Mouse (Mus musculus) MEL (cell line): Measurements from ENCODE around the gene Slc2a9. TPM values are rescaled to one million over a fixed set of nuclear protein-coding genes. Genes with fewer than 3 reads are reported as not detected.

Experiments
- DNase-seq: peaks from one replicate; pipeline ENCODE4 v3.0.0; 2011; ENCODE audit warnings: low read depth, low spot score
- H3K27ac ChIP-seq: 2 replicates; pipeline ENCODE4 v1.5.1; 2012; ENCODE audit warnings: low read depth, mild to moderate bottlenecking, control low read depth, low read length, moderate library complexity; ENCODE audit not compliant: control insufficient read depth
- H3K27me3 ChIP-seq, 2 experiments: fragments of 150-350 bp in 1 of 2; sonication (generic) in 1 of 2; 2 replicates each; pipeline ENCODE4 v1.6.1; 2012; ENCODE audit warnings: low read length in 2 of 2, mild to moderate bottlenecking in 2 of 2, improper control_type of control experiment in 1 of 2, moderate library complexity in 1 of 2; ENCODE audit not compliant: insufficient read depth in 2 of 2, control insufficient read depth in 1 of 2
- H3K36me3 ChIP-seq, 2 experiments: 2 replicates each; pipeline ENCODE4 v1.6.1; 2012 to 2014; ENCODE audit warnings: low read length in 2 of 2, improper control_type of control experiment in 1 of 2, inconsistent platforms in 1 of 2, mild to moderate bottlenecking in 1 of 2; ENCODE audit not compliant: insufficient read depth in 2 of 2, control insufficient read depth in 1 of 2
- H3K4me1 ChIP-seq, 2 experiments: fragments of 150-350 bp in 1 of 2; sonication (generic) in 1 of 2; 2 replicates each; pipeline ENCODE4 v1.6.1; 2012; ENCODE audit warnings: low read length in 2 of 2, improper control_type of control experiment in 1 of 2, mild to moderate bottlenecking in 1 of 2; ENCODE audit not compliant: insufficient read depth in 2 of 2, control insufficient read depth in 1 of 2
- H3K4me3 ChIP-seq, 2 experiments: fragments of 150-350 bp in 1 of 2; sonication (generic) in 1 of 2; 2 replicates each; pipeline ENCODE4 v1.5.1; 2012; ENCODE audit warnings: low read depth in 2 of 2, low read length in 2 of 2, mild to moderate bottlenecking in 2 of 2, moderate library complexity in 2 of 2, control low read depth in 1 of 2, improper control_type of control experiment in 1 of 2; ENCODE audit not compliant: control insufficient read depth in 1 of 2, insufficient read depth in 1 of 2
- H3K79me2 ChIP-seq: 2 replicates; pipeline ENCODE4 v1.6.1; 2012; ENCODE audit warnings: mild to moderate bottlenecking, low read length, moderate library complexity; ENCODE audit not compliant: control insufficient read depth, poor library complexity, insufficient read depth
- H3K9ac ChIP-seq: 2 replicates; pipeline ENCODE4 v1.6.1; 2012; ENCODE audit warnings: low read depth, mild to moderate bottlenecking, control low read depth, low read length, moderate library complexity; ENCODE audit not compliant: control insufficient read depth, poor library complexity, severe bottlenecking
- H3K9me3 ChIP-seq: fragments of 150-350 bp; sonication (generic); replicated peaks from 2 replicates; pipeline ENCODE4 v1.6.1; 2012; ENCODE audit warnings: mild to moderate bottlenecking, low read length, improper control_type of control experiment, moderate library complexity; ENCODE audit not compliant: insufficient read depth
- CHD1 ChIP-seq: IDR thresholded peaks from 2 replicates; pipeline ENCODE4 v1.6.1; 2012; ENCODE audit warnings: low read depth, mild to moderate bottlenecking, inconsistent platforms, low read length, improper control_type of control experiment
- CHD2 ChIP-seq: IDR thresholded peaks from 2 replicates; pipeline ENCODE4 v1.6.1; 2011; ENCODE audit warnings: low read length, improper control_type of control experiment
- CTCF ChIP-seq, 3 experiments: IDR thresholded peaks in 2 of 3; conservative IDR thresholded peaks in 1 of 3; 2 replicates each; pipeline ENCODE4 v1.5.1; 2011 to 2012; ENCODE audit warnings: low read length in 3 of 3, low read depth in 2 of 3, mild to moderate bottlenecking in 2 of 3, improper control_type of control experiment in 1 of 3, inconsistent platforms in 1 of 3, mixed read lengths in 1 of 3, moderate library complexity in 1 of 3; ENCODE audit not compliant: control insufficient read depth in 1 of 3, insufficient read depth in 1 of 3, poor library complexity in 1 of 3, severe bottlenecking in 1 of 3
- E2F4 ChIP-seq: IDR thresholded peaks from 2 replicates; pipeline ENCODE4 v1.6.1; 2011; ENCODE audit warnings: low read depth, low read length, improper control_type of control experiment, borderline replicate concordance
- ELF1 ChIP-seq: IDR thresholded peaks from 2 replicates; pipeline ENCODE4 v1.6.1; 2014; ENCODE audit warnings: low read depth, mild to moderate bottlenecking, inconsistent platforms, low read length, improper control_type of control experiment, moderate library complexity
- EP300 ChIP-seq, 2 experiments: IDR thresholded peaks; 2 replicates each; pipeline ENCODE4 v1.6.1; 2011; ENCODE audit warnings: improper control_type of control experiment in 2 of 2, low read length in 2 of 2, low read depth in 1 of 2, mild to moderate bottlenecking in 1 of 2
- ETS1 ChIP-seq: IDR thresholded peaks from 2 replicates; pipeline ENCODE4 v1.6.1; 2012; ENCODE audit warnings: low read depth, mild to moderate bottlenecking, inconsistent platforms, low read length, improper control_type of control experiment, moderate library complexity
- GATA1 ChIP-seq: IDR thresholded peaks from 2 replicates; pipeline ENCODE4 v1.6.1; 2011; ENCODE audit warnings: low read depth, low read length, improper control_type of control experiment
- HCFC1 ChIP-seq: IDR thresholded peaks from 2 replicates; pipeline ENCODE4 v1.6.1; 2012; ENCODE audit warnings: low read depth, mild to moderate bottlenecking, inconsistent platforms, low read length, improper control_type of control experiment, moderate library complexity
- KAT2A ChIP-seq: conservative IDR thresholded peaks from 2 replicates; pipeline ENCODE4 v1.6.1; 2012; ENCODE audit warnings: low read depth, low read length, improper control_type of control experiment, inconsistent platforms
- MAX ChIP-seq: IDR thresholded peaks from 2 replicates; pipeline ENCODE4 v1.6.1; 2011; ENCODE audit warnings: low read length, improper control_type of control experiment
- MAZ ChIP-seq: IDR thresholded peaks from 2 replicates; pipeline ENCODE4 v1.6.1; 2012; ENCODE audit warnings: low read depth, mild to moderate bottlenecking, inconsistent platforms, low read length, improper control_type of control experiment
- MYB ChIP-seq: IDR thresholded peaks from 2 replicates; pipeline ENCODE4 v1.6.1; 2011; ENCODE audit warnings: mild to moderate bottlenecking, low read depth, low read length, improper control_type of control experiment
- MYC ChIP-seq: IDR thresholded peaks from 2 replicates; pipeline ENCODE4 v1.6.1; 2011; ENCODE audit warnings: low read depth, mild to moderate bottlenecking, low read length, improper control_type of control experiment, moderate library complexity
- NELFE ChIP-seq: IDR thresholded peaks from 2 replicates; pipeline ENCODE4 v1.6.1; 2011; ENCODE audit warnings: low read depth, low read length, improper control_type of control experiment
- NRF1 ChIP-seq: IDR thresholded peaks from 2 replicates; pipeline ENCODE4 v1.6.1; 2014; ENCODE audit warnings: low read depth, mild to moderate bottlenecking, inconsistent platforms, low read length, improper control_type of control experiment, moderate library complexity; ENCODE audit not compliant: poor library complexity, insufficient read depth, severe bottlenecking
- POLR2A ChIP-seq, 2 experiments: IDR thresholded peaks; 2 replicates each; pipeline ENCODE4 v1.6.1; 2011 to 2012; ENCODE audit warnings: low read length in 2 of 2, mild to moderate bottlenecking in 2 of 2, control low read depth in 1 of 2, improper control_type of control experiment in 1 of 2, low read depth in 1 of 2, moderate library complexity in 1 of 2; ENCODE audit not compliant: control insufficient read depth in 1 of 2, insufficient read depth in 1 of 2, poor library complexity in 1 of 2
- POLR2AphosphoS2 ChIP-seq: IDR thresholded peaks from 2 replicates; pipeline ENCODE4 v1.6.1; 2011; ENCODE audit warnings: low read length, improper control_type of control experiment
- RAD21 ChIP-seq: IDR thresholded peaks from 2 replicates; pipeline ENCODE4 v1.6.1; 2011; ENCODE audit warnings: mild to moderate bottlenecking, low read depth, low read length, improper control_type of control experiment
- RCOR1 ChIP-seq: IDR thresholded peaks from 2 replicates; pipeline ENCODE4 v1.6.1; 2012; ENCODE audit warnings: low read depth, mild to moderate bottlenecking, inconsistent platforms, low read length, improper control_type of control experiment
- SIN3A ChIP-seq: IDR thresholded peaks from 2 replicates; pipeline ENCODE4 v1.6.1; 2012; ENCODE audit warnings: low read length, improper control_type of control experiment, inconsistent platforms
- TAL1 ChIP-seq: IDR thresholded peaks from 2 replicates; pipeline ENCODE4 v1.6.1; 2012; ENCODE audit warnings: mild to moderate bottlenecking, inconsistent platforms, low read length, moderate library complexity, mixed read lengths
- TBP ChIP-seq: IDR thresholded peaks from 2 replicates; pipeline ENCODE4 v1.8.0; 2011; ENCODE audit warnings: low read depth, low read length, improper control_type of control experiment
- TCF12 ChIP-seq: IDR thresholded peaks from 2 replicates; pipeline ENCODE4 v1.6.1; 2014; ENCODE audit warnings: low read depth, mild to moderate bottlenecking, inconsistent platforms, low read length, improper control_type of control experiment, moderate library complexity
- UBTF ChIP-seq: IDR thresholded peaks from 2 replicates; pipeline ENCODE4 v1.6.1; 2012; ENCODE audit warnings: low read depth, mild to moderate bottlenecking, inconsistent platforms, low read length, improper control_type of control experiment, moderate library complexity, borderline replicate concordance; ENCODE audit not compliant: insufficient read depth
- USF1 ChIP-seq: IDR thresholded peaks from 2 replicates; pipeline ENCODE4 v1.6.1; 2014; ENCODE audit warnings: low read depth, mild to moderate bottlenecking, inconsistent platforms, low read length, improper control_type of control experiment, moderate library complexity
- polyA plus RNA-seq, 2 experiments: library from polyadenylated mRNA; stranded (reverse) in 1 of 2; unstranded in 1 of 2; fragments of >175 nt in 1 of 2; fragments of >200 nt in 1 of 2; gene quantifications; 2 replicates each; pipeline versions ENCODE4 v1.2.1 to v1.2.4; 2012; ENCODE audit warnings: low replicate concordance in 2 of 2, low read depth in 1 of 2; ENCODE audit not compliant: insufficient read length in 2 of 2, insufficient read depth in 1 of 2, missing spikeins in 1 of 2
- total RNA-seq: library from RNA; depleted of rRNA; stranded (reverse); fragments of 300-350 nt; gene quantifications from 2 replicates; pipeline ENCODE4 v1.2.3, GENCODE M21; 2012

Gene Slc2a9
- total and polyA plus RNA-seq, 3 experiments, result 1.1 to 4.2 TPM; not detected in 1

DNA sequence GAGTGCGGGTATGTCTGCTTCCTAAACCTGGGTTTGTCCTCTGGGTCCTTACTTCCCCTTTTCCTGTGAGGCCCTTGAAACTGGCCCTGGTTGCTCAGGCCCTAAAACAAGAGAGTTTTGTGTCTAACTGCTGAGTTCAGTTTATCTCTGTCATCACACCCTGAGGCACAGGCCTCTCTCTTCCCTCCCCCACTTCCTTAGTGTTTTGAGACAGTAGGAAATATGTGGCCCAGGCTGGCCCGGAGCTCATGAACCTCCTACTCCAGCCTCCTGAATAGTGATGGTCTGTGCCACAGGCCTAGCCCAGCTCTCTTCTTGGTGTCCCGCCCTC, 2.5 kb upstream of the Slc2a9 start:
- H3K4me3 ChIP-seq, result no peak overlapping the region
- peaks cover 10 to 40% of the 10 kb centered on the region in 2 experiments for H3K4me1 ChIP-seq
- H3K9me3 ChIP-seq, result no peaks in the 10 kb centered on the region
- no peaks in the 10 kb centered on the region for H3K27me3 ChIP-seq
- no peaks in the 10 kb centered on the region; the same call in 1 of the 2 replicates for H3K79me2 ChIP-seq
- peaks cover 0 to 32% of the 10 kb centered on the region in 2 experiments; a peak in 2 of 4 replicates for H3K36me3 ChIP-seq
- H3K27ac ChIP-seq, result peak overlapping the region; percentile 82
- peak; percentile 97 for DNase-seq
- peak overlapping the region; percentile 49 for H3K9ac ChIP-seq
- 0 out of 2 replicates have a peak, but pooled peaks have one; percentile 44 for TF ChIP-seq MYC
- peak; percentile 51 for TF ChIP-seq HCFC1
- peak; percentile 53 for TF ChIP-seq TAL1
- TF ChIP-seq ETS1, result peak; percentile 80
- peak; percentile 85 for TF ChIP-seq TBP
- no peak for TF ChIP-seq MYB
- no peak for TF ChIP-seq NRF1
- no peak; the same call in 1 of the 2 replicates for TF ChIP-seq KAT2A
- peak; percentile 81 to 91 for TF ChIP-seq EP300 (IDR thresholded peaks at IDR 0.05; ENCODE audit: low read depth in 1 of 2, low read length in 2 of 2)
- TF ChIP-seq GATA1, result peak; percentile 88
- 0 out of 2 replicates have a peak, but pooled peaks have one; percentile 58 for TF ChIP-seq MAZ
- TF ChIP-seq RAD21, result no peak
- TF ChIP-seq CHD2, result peak; percentile 73
- peak; percentile 66; the same call in 1 of the 2 replicates for TF ChIP-seq ELF1
- TF ChIP-seq MAX, result 0 out of 2 replicates have a peak, but pooled peaks have one; percentile 1
- TF ChIP-seq SIN3A, result peak; percentile 62
- no peak for TF ChIP-seq CHD1
- TF ChIP-seq CTCF (IDR thresholded peaks at IDR 0.05 in 2 of 3, conservative IDR thresholded peaks at IDR 0.05 in 1 of 3; ENCODE audit: control insufficient read depth in 1 of 3, insufficient read depth in 1 of 3, low read depth in 2 of 3, low read length in 3 of 3, poor library complexity in 1 of 3, severe bottlenecking in 1 of 3), result no peak
- TF ChIP-seq UBTF, result no peak
- peak; percentile 2; the same call in 1 of the 2 replicates for TF ChIP-seq NELFE
- TF ChIP-seq TCF12, result peak; percentile 55; the same call in 1 of the 2 replicates
- TF ChIP-seq RCOR1, result no peak
- no peak for TF ChIP-seq USF1
- no peak for TF ChIP-seq E2F4
- no peak for TF ChIP-seq POLR2AphosphoS2
- TF ChIP-seq POLR2A (IDR thresholded peaks at IDR 0.05; ENCODE audit: control insufficient read depth in 1 of 2, insufficient read depth in 1 of 2, low read depth in 1 of 2, low read length in 2 of 2, poor library complexity in 1 of 2), result peak in 1 of 2 experiments; percentile 78; a peak in 2 of 4 replicates
